Mouse (Mus musculus) hindbrain, postnatal 0 days (tissue): ENCODE results near the gene Prpf8. TPM values are rescaled to one million over a fixed set of nuclear protein-coding genes. Genes with fewer than 3 reads are reported as not detected.

Experiments used
- ATAC-seq: fragments of 200-750 bp; cut with Nextera tagmentation; 2 replicates; pipeline ENCODE4 v1.8.0; 2017; ENCODE audit warnings: mild to moderate bottlenecking, moderate TSS enrichment, moderate library complexity
- DNase-seq: peaks from one replicate; pipeline ENCODE4 v3.0.0-alpha.2; 2015; ENCODE audit warnings: low spot score
- H3K27ac ChIP-seq: fragments of 300-500 bp; sonication (generic); 2 replicates; pipeline ENCODE4 v1.5.1; 2014; ENCODE audit warnings: mild to moderate bottlenecking
- H3K27me3 ChIP-seq: fragments of 300-500 bp; sonication (generic); 2 replicates; pipeline ENCODE4 v1.6.1; 2014; ENCODE audit warnings: low read length, mixed read lengths; ENCODE audit not compliant: insufficient read depth
- H3K36me3 ChIP-seq: fragments of 300-500 bp; sonication (generic); 2 replicates; pipeline ENCODE4 v1.6.1; 2014; ENCODE audit warnings: low read length, mixed read lengths; ENCODE audit not compliant: insufficient read depth
- H3K4me1 ChIP-seq: fragments of 300-500 bp; sonication (generic); 2 replicates; pipeline ENCODE4 v1.6.1; 2014; ENCODE audit warnings: antibody characterized with exemption, low read length, mixed read lengths; ENCODE audit not compliant: insufficient read depth
- H3K4me2 ChIP-seq: fragments of 300-500 bp; sonication (generic); 2 replicates; pipeline ENCODE4 v1.6.1; 2014; ENCODE audit warnings: low read depth, mild to moderate bottlenecking, low read length, moderate library complexity, mixed read lengths
- H3K4me3 ChIP-seq: fragments of 300-500 bp; sonication (generic); 2 replicates; pipeline ENCODE4 v1.5.1; 2014; ENCODE audit warnings: low read length
- H3K9ac ChIP-seq: fragments of 300-500 bp; sonication (generic); replicated peaks from 2 replicates; pipeline ENCODE4 v1.6.1; 2014; ENCODE audit warnings: mild to moderate bottlenecking, low read length, moderate library complexity, mixed read lengths
- H3K9me3 ChIP-seq: fragments of 300-500 bp; sonication (generic); 2 replicates; pipeline ENCODE4 v1.6.1; 2016; ENCODE audit warnings: low read length, mixed read lengths
- CTCF ChIP-seq: IDR thresholded peaks from 2 replicates; pipeline ENCODE4 v1.5.1; 2016; ENCODE audit warnings: antibody characterized with exemption, control low read depth, low read depth
- WGBS: fragments of 180-500 bp; shearing (Covaris S2); extraction: QIAGEN DNeasy Blood & Tissue Kit; methylation state at CpG from one replicate; pipeline ENCODE4 v1.1.7; 2014; 5-methylcytosine and 5-hydroxymethylcytosine counted together
- polyA plus RNA-seq: library from polyadenylated mRNA; unstranded; fragments of >200 nt; fragmentation: Nextera tagmentation; extraction: Ambion mirVana; gene quantifications from 2 replicates; pipeline ENCODE4 v1.2.1, GENCODE M21; 2015
- total RNA-seq: library from RNA; depleted of rRNA; stranded (reverse); fragments of >200 nt; gene quantifications from 2 replicates; pipeline ENCODE4 v1.2.3, GENCODE M21; 2014

Prpf8 gene
- total and polyA plus RNA-seq, 2 experiments from 2014 or later = 29.4 to 118 TPM

DNA sequence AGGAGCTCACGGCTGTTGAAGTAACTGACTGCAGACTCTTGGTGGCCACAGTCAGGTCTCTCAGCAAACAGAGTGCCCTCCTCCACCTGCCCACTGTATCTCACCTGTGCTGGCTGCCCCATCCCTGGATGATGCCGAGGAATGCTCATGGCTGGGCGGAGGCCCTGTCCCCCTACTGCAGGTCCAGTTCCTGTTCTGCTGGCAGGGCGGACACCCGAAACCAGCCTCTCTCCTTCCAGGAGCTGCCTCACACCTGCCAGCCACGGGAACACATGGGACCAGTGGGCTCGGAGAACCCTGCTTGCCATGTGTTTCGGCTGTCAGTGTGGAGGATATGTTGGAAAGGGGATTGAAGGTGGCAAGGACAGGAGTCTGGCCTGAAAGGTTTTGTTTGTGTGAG, 53.6 kb downstream of the Prpf8 start:
- 84% methylated on average over 8 of the region's 8 CpGs for WGBS
- no peak for DNase-seq
- no peak overlapping the region for H3K4me3 ChIP-seq

DNA sequence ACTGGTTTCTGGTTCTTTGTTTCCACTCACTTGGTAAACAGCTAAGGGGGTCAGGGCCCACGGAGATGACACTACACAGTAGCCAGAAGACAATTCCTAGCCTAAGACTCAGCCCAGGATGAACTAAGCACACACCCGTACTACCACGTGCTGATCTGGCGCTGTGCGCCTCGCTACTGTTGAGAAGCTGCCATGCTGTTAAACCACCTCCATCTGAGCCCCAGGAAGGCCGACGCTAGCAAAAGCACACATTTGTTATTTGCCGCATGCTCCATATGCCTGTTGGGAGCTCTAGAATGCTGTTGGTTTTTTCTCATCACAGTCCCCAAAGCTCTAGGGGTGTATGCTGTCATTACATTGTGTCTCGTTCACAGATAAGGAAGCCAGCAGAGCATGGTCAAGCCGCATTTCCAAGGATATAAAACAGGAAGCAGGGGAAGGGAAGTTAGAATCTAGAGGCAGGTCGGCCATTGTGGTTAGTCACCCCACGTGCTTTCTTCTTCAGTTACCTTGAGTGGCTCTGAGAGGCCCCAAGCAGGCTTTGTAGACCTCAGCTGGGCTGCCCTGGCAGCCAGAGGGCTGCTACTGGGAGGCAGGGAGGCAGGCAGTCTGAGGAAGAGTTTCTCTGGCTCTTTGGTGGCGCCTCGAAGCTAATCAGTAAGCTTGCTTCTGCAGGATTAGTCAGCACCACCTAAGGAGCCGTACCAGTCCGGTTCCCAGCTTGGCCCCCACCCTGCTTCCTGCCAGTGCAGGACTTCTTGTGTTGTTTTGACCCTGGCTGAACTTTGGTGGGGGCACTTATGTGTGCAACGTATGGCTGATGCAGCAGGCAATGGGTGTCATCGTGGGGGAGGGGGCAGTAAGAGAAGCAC, 54.3 kb downstream of the Prpf8 start:
- peak overlapping the region; percentile 58 for H3K27ac ChIP-seq
- no peak overlapping the region for H3K4me2 ChIP-seq
- H3K36me3 ChIP-seq = peaks cover 12% of the 10 kb centered on the region; the same call in 1 of the 2 replicates
- no peaks in the 10 kb centered on the region for H3K27me3 ChIP-seq
- TF ChIP-seq CTCF = no peak
- no peaks in the 10 kb centered on the region for H3K4me1 ChIP-seq
- 58% methylated on average over 19 of the region's 19 CpGs for WGBS
- no peak overlapping the region for H3K4me3 ChIP-seq
- no peak for DNase-seq
- ATAC-seq = no peak
- no peaks in the 10 kb centered on the region for H3K9me3 ChIP-seq
- no peak overlapping the region for H3K9ac ChIP-seq

More for the DNA sequence above, 53.6 kb downstream of the Prpf8 start:
- H3K9ac ChIP-seq = no peak overlapping the region
- H3K4me1 ChIP-seq = 0 out of 2 replicates have a peak, but pooled peaks cover 4% of the 10 kb centered on the region
- H3K4me2 ChIP-seq = no peak overlapping the region
- TF ChIP-seq CTCF = no peak
- no peaks in the 10 kb centered on the region for H3K27me3 ChIP-seq
- H3K27ac ChIP-seq = peak overlapping the region; percentile 20; the same call in 1 of the 2 replicates
- no peak for ATAC-seq
- peaks cover 11% of the 10 kb centered on the region; the same call in 1 of the 2 replicates for H3K36me3 ChIP-seq
- no peaks in the 10 kb centered on the region for H3K9me3 ChIP-seq

DNA sequence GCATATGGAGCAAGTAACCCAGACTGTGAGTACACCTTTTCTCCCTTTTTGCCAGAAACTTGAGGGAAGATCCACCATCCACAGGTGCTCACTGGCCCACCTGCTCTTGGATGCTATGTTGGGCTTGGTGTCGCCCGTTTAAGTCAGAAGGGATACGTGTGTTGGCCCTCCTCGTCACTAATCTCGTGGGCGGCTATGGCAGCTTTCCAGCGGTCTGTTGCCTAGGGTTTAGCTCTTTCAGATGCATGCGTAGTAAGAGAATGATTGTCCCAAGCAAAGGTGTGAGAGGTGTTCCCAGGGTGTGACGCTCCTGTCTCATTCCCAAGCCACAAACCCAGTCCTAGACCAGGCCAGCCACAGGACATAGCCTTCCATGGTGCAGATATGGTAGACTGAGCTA, 58.1 kb downstream of the Prpf8 start:
- H3K4me1 ChIP-seq = no peaks in the 10 kb centered on the region
- ATAC-seq (no peak), DNase-seq (no peak)
- no peaks in the 10 kb centered on the region for H3K27me3 ChIP-seq
- no peak overlapping the region for H3K9ac ChIP-seq
- H3K36me3 ChIP-seq = peaks cover 19% of the 10 kb centered on the region; the same call in 1 of the 2 replicates
- TF ChIP-seq CTCF = no peak
- no peaks in the 10 kb centered on the region for H3K9me3 ChIP-seq
- 71% methylated on average over 9 of the region's 9 CpGs for WGBS
- H3K4me2 ChIP-seq = no peak overlapping the region
- H3K27ac ChIP-seq = no peak overlapping the region
- no peak overlapping the region for H3K4me3 ChIP-seq

DNA sequence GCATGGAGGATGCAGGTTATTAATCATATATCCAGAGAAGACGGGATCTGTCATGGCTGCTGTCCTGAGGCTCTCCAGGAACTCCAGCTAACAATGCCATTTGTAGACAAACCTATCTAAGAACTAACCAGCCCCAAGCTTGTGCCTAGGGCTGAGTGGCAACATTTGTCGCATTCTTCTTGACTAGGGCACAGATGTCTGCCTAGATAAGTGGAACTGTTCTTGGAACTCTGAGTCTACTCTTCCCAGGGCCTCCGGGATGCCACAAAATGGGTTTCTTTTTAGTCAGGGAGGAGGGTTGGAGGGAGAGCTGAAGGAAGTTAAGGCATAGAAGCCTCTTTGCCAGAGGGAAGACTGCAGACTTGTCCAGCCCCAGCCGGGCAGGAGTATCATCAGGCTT, 59.4 kb downstream of the Prpf8 start:
- H3K27me3 ChIP-seq = no peaks in the 10 kb centered on the region
- 80% methylated on average over 4 of the region's 4 CpGs for WGBS
- H3K36me3 ChIP-seq = peaks cover 19% of the 10 kb centered on the region; the same call in 1 of the 2 replicates
- no peaks in the 10 kb centered on the region for H3K9me3 ChIP-seq
- H3K4me2 ChIP-seq = no peak overlapping the region
- H3K4me3 ChIP-seq = no peak overlapping the region
- no peaks in the 10 kb centered on the region; the same call in 1 of the 2 replicates for H3K4me1 ChIP-seq
- TF ChIP-seq CTCF = no peak
- no peak overlapping the region for H3K9ac ChIP-seq
- no peak overlapping the region for H3K27ac ChIP-seq
- ATAC-seq (no peak), DNase-seq (no peak)

DNA sequence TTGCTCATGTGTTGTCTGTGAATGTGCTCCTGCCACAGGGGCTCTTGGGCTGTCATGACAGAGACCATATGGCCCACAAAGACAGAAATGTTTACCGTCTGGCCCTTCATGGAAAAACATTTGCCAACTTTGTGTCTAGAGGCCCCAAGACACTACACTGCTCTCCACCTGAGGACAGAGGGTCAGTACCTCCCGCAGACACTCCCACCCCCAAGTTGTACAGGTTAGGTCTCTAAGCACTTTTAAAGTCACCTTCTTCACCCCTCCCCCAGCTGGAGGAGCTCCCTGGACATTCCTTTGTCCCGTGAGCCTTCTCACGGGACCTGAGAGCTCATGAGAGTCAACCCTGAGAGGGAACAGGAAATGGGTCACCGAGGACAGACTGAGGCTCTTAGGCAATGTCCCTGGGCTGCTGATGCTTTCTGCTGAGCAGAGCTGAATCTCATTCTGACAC, 63.1 kb downstream of the Prpf8 start:
- TF ChIP-seq CTCF = no peak
- Histone ChIP-seq H3K4me3 (no peak overlapping the region), H3K36me3 (peaks cover 13% of the 10 kb centered on the region; the same call in 1 of the 2 replicates), H3K4me1 (no peaks in the 10 kb centered on the region; the same call in none of the 2 replicates), H3K27me3 (no peaks in the 10 kb centered on the region), H3K27ac (no peak overlapping the region), H3K9ac (no peak overlapping the region), H3K4me2 (no peak overlapping the region), H3K9me3 (no peaks in the 10 kb centered on the region)
- DNase-seq (no peak), ATAC-seq (no peak)
- 38% methylated on average over 5 of the region's 5 CpGs for WGBS

DNA sequence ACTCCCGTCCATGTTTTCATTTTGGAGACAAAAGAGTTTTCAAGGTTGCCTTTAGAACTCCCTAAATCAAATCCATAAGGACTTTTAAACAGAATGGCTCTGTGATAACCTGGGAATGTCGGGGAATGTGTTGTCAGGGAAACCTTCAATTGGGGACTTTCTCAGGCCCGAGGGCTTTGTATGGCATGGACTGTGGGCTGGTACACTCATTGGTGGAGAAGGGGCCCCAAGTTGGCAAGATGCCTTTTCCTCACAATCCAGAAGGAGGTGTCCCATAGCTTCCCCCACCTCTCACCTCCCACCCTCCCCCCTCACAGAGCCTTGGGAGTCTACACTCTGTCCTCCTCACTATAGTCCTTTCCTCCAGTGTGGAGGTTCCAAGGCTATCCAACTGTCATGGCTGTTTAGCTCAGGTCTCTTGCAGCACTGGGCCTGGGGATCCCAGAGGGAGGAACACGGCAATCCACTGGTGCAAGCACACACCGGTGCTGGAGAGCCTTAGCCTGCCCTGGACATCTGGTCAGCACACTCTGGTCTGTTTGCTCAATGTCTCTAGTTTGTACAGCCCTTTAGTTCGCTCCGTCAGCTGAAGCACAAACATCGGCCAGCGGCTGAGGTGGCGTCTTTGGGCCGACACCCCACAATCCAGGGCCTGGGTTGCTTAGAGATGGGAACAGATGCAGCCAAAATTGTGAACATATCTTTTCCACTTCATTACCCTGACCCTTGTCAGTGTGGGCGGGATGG, 63.8 kb downstream of the Prpf8 start:
- Histone ChIP-seq H3K9ac (0 out of 2 replicates have a peak overlapping the region, but pooled peaks have one; percentile 9), H3K27ac (peak overlapping the region; percentile 41; the same call in 1 of the 2 replicates), H3K4me2 (no peak overlapping the region), H3K9me3 (no peaks in the 10 kb centered on the region), H3K4me1 (no peaks in the 10 kb centered on the region; the same call in none of the 2 replicates), H3K36me3 (peaks cover 8% of the 10 kb centered on the region; the same call in 1 of the 2 replicates), H3K27me3 (no peaks in the 10 kb centered on the region), H3K4me3 (no peak overlapping the region)
- WGBS = 37% methylated on average over 12 of the region's 12 CpGs
- ATAC-seq = peak; percentile 69
- TF ChIP-seq CTCF = no peak
- DNase-seq = peak; percentile 36
